In genomic region chr7:34918416-34918815, GRCm38 (mm10) we compare ENCODE assay signal across 10 mouse cellular contexts. TPM values are rescaled to one million over a fixed set of nuclear protein-coding genes. Genes with fewer than 3 reads are reported as not detected.
A peak's percentile ranks its signal among the peaks of the same experiment; 100 is the strongest.
DNase-seq lines count a peak whose midpoint lies in the region; ATAC-seq lines count a peak whose summit lies in the region.
"Had no signal": no experiment of that assay in that cellular context is flagged by ENCODE, and none has a peak within 500 bp of the region (broad histone marks: within the 10 kb centered on the region; RNA-seq: fewer than 3 reads in every experiment).

No protein-coding gene starts in this region.

- no peaks in the 10 kb centered on the region; the same call in 1 of the 2 replicates for H3K4me1 ChIP-seq in heart, embryonic 12.5 days (replicated peaks)
- peaks cover 10% of the 10 kb centered on the region for H3K4me1 ChIP-seq in limb, embryonic 12.5 days (replicated peaks)
- H3K4me1 ChIP-seq: embryonic facial prominence, embryonic 12.5 days had no signal

- peak; percentile 37 for DNase-seq in layer of hippocampus, adult 9-11 months
- DNase-seq in layer of hippocampus, postnatal 25 days (ENCODE audit: extremely low spot score in 1 of 2, low spot score in 1 of 2), result no peak
- DNase-seq in skeletal muscle tissue, adult 2 months (ENCODE audit: low read depth, low spot score), result peak; percentile 46
- no peak for DNase-seq in left cerebral cortex, adult 8-10 months (ENCODE audit: low spot score in 2 of 2)
- DNase-seq in frontal cortex, postnatal 25 days (ENCODE audit: low spot score in 2 of 2), result no peak
- DNase-seq: layer of hippocampus, postnatal 36 days had no signal

- H3K9me3 ChIP-seq in heart, embryonic 12.5 days (replicated peaks), result no peaks in the 10 kb centered on the region
- H3K9me3 ChIP-seq in limb, embryonic 12.5 days, result no peaks in the 10 kb centered on the region
- H3K9me3 ChIP-seq: embryonic facial prominence, embryonic 12.5 days had no signal

- peaks cover 9% of the 10 kb centered on the region for H3K36me3 ChIP-seq in heart, embryonic 12.5 days
- peaks cover 13% of the 10 kb centered on the region; the same call in 1 of the 2 replicates for H3K36me3 ChIP-seq in limb, embryonic 12.5 days
- H3K36me3 ChIP-seq: embryonic facial prominence, embryonic 12.5 days had no signal

- WGBS in heart, embryonic 12.5 days, result 68% methylated on average over 8 of the region's 8 CpGs
- WGBS in limb, embryonic 12.5 days, result 78% methylated on average over 8 of the region's 8 CpGs

- peak; percentile 12; the same call in 1 of the 2 replicates for ATAC-seq in heart, embryonic 12.5 days (ENCODE audit: insufficient number of reproducible peaks, low FRiP score)
- no peak for ATAC-seq in limb, embryonic 12.5 days (ENCODE audit: insufficient number of reproducible peaks, insufficient read depth, low FRiP score, low TSS enrichment, low read depth)
- ATAC-seq: midbrain, embryonic 16.5 days had no signal

- no peaks in the 10 kb centered on the region for H3K27me3 ChIP-seq in heart, embryonic 12.5 days (replicated peaks)
- no peaks in the 10 kb centered on the region for H3K27me3 ChIP-seq in limb, embryonic 12.5 days
- H3K27me3 ChIP-seq: embryonic facial prominence, embryonic 12.5 days had no signal

- no peak overlapping the region for H3K4me3 ChIP-seq in heart, embryonic 12.5 days
- H3K4me3 ChIP-seq in limb, embryonic 12.5 days (replicated peaks), result no peak overlapping the region
- H3K4me3 ChIP-seq: embryonic facial prominence, embryonic 12.5 days had no signal

- H3K27ac ChIP-seq in heart, embryonic 12.5 days (ENCODE audit: poor library complexity, severe bottlenecking), result no peak overlapping the region
- peak overlapping the region; percentile 54; the same call in 1 of the 2 replicates for H3K27ac ChIP-seq in limb, embryonic 12.5 days
- H3K27ac ChIP-seq: embryonic facial prominence, embryonic 12.5 days had no signal

- H3K4me2 ChIP-seq in heart, embryonic 12.5 days, result no peak overlapping the region
- H3K4me2 ChIP-seq in limb, embryonic 12.5 days, result no peak overlapping the region
- H3K4me2 ChIP-seq: embryonic facial prominence, embryonic 12.5 days had no signal

- no peak overlapping the region for H3K9ac ChIP-seq in heart, embryonic 12.5 days
- no peak overlapping the region for H3K9ac ChIP-seq in limb, embryonic 12.5 days (replicated peaks)
- H3K9ac ChIP-seq: embryonic facial prominence, embryonic 12.5 days had no signal

RNA-seq across cellular contexts. Expression of gene Pepd, which starts 6.2 kb away (rescaled TPM):
- 10 to 100 TPM; 28.1 to 30.4 TPM for total RNA-seq in layer of hippocampus, postnatal 25 days (2021)
- polyA plus RNA-seq in heart, embryonic 12.5 days (2016; fragmentation: Nextera tagmentation; extraction: Ambion mirVana), result 45.1 and 46.9 TPM in 2 replicates
- polyA plus RNA-seq in limb, embryonic 12.5 days (2016; fragmentation: Nextera tagmentation; extraction: Ambion mirVana), result 65.3 and 65.6 TPM in 2 replicates
- 10 to 100 TPM; 32.5 to 36.0 (median 33.8) TPM for total RNA-seq in left cerebral cortex, adult 8-10 months (2022)

Comparison
In these comparisons a context has a peak if more than half of its experiments do, and no peak if none do; other contexts are left out.
1. DNase-seq: peak in layer of hippocampus, adult 9-11 months (single experiment) and skeletal muscle tissue, adult 2 months (single experiment); none in layer of hippocampus, postnatal 25 days (0 of 2), left cerebral cortex, adult 8-10 months (0 of 2) and frontal cortex, postnatal 25 days (0 of 2).